ENCODE assay signal across 31 mouse cellular contexts in the genomic region with DNA sequence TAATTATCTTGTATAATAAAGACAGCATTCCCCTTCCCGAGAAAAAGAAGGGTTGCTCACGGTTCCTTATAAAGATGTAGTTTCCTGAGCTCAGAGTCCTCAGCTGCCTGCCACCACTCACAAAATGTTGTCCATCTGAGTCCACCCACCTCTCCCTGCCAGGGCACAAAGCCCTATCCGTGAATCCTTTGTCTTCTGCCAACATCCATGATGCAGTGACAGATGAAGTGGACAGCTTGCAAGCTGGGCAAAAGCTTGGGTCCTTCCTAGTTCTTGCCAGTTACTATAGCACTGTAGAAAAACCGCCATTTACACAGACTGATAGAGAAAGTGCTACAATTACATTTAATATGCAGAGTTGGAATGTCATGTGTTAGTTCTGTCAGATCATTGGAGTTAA.
A peak's percentile ranks its signal among the peaks of the same experiment; 100 is the strongest.
DNase-seq lines count a peak whose midpoint lies in the region; ATAC-seq and TF ChIP-seq lines count a peak whose summit lies in the region.
"Had no signal": no experiment of that assay in that cellular context is flagged by ENCODE, and none has a peak within 500 bp of the region (broad histone marks: within the 10 kb centered on the region; RNA-seq: fewer than 3 reads in every experiment).

No protein-coding gene starts in this region.

- ATAC-seq in hindbrain, postnatal 0 days: 0 out of 2 replicates have a peak, but pooled peaks have one; percentile 35
- ATAC-seq in cerebellum, adult (ENCODE audit: insufficient number of reproducible peaks, low FRiP score, low TSS enrichment): peak; percentile 95
- ATAC-seq: forebrain, embryonic 14.5 days; midbrain, embryonic 16.5 days; Patski had no signal

- no peaks in the 10 kb centered on the region for H3K27me3 ChIP-seq in hindbrain, postnatal 0 days (ENCODE audit: insufficient read depth, low read length)
- no peaks in the 10 kb centered on the region for H3K27me3 ChIP-seq in hindbrain, embryonic 10.5 days (ENCODE audit: insufficient read depth, poor library complexity, severe bottlenecking)
- H3K27me3 ChIP-seq: heart, embryonic 12.5 days; limb, embryonic 12.5 days; liver, embryonic 15.5 days; neural tube, embryonic 12.5 days; Patski had no signal

- DNase-seq in hindbrain, postnatal 0 days (ENCODE audit: low spot score): peak; percentile 38
- DNase-seq in hindbrain, embryonic 10.5 days (ENCODE audit: low spot score): no peak
- peak; percentile 63 for DNase-seq in cerebellum, adult 8-10 months
- peak; percentile 73 to 79 for DNase-seq in cerebellum, postnatal 25 days
- no peak for DNase-seq in thymus, postnatal 4 days
- no peak for DNase-seq in urinary bladder, postnatal 14 days (ENCODE audit: low spot score)
- no peak for DNase-seq in frontal cortex, postnatal 36 days (ENCODE audit: low spot score in 2 of 2)
- DNase-seq: adrenal gland, postnatal 14 days; gastrocnemius, adult 2 months; heart, adult 2 months; heart, postnatal 4 days; kidney, adult 18-20 months; kidney, postnatal 4 days; lung, embryonic 14.5 days; lung, postnatal 14 days; right cerebral cortex, adult 18-20 months; spleen, adult 18-20 months; thymus, adult 2 months; thymus, postnatal 36 days had no signal

- no peak overlapping the region for H3K27ac ChIP-seq in hindbrain, postnatal 0 days
- H3K27ac ChIP-seq in hindbrain, embryonic 10.5 days: no peak overlapping the region
- H3K27ac ChIP-seq: gastrocnemius, adult 2 months; heart, adult 2 months; hindbrain, embryonic 14.5 days; limb, embryonic 12.5 days; liver, embryonic 15.5 days; midbrain, embryonic 10.5 days; neural tube, embryonic 12.5 days had no signal

- H3K4me1 ChIP-seq in hindbrain, postnatal 0 days (ENCODE audit: insufficient read depth, low read length): no peaks in the 10 kb centered on the region
- H3K4me1 ChIP-seq in hindbrain, embryonic 10.5 days (replicated peaks): no peaks in the 10 kb centered on the region
- H3K4me1 ChIP-seq: heart, embryonic 12.5 days; limb, embryonic 12.5 days; liver, embryonic 15.5 days; midbrain, embryonic 10.5 days; neural tube, embryonic 12.5 days had no signal

- H3K9me3 ChIP-seq in hindbrain, postnatal 0 days (ENCODE audit: low read length): no peaks in the 10 kb centered on the region
- H3K9me3 ChIP-seq in hindbrain, embryonic 10.5 days: 0 out of 2 replicates have a peak, but pooled peaks cover 3% of the 10 kb centered on the region
- H3K9me3 ChIP-seq: liver, embryonic 15.5 days had no signal

- H3K4me3 ChIP-seq in hindbrain, postnatal 0 days (ENCODE audit: low read length): no peak overlapping the region
- no peak overlapping the region for H3K4me3 ChIP-seq in hindbrain, embryonic 10.5 days
- H3K4me3 ChIP-seq: gastrocnemius, adult 2 months; heart, adult 2 months; heart, embryonic 12.5 days; limb, embryonic 12.5 days; liver, embryonic 15.5 days; midbrain, embryonic 10.5 days; myocyte; neural tube, embryonic 12.5 days had no signal

- no peaks in the 10 kb centered on the region for H3K36me3 ChIP-seq in hindbrain, postnatal 0 days (ENCODE audit: insufficient read depth, low read length)
- H3K36me3 ChIP-seq in hindbrain, embryonic 10.5 days: no peaks in the 10 kb centered on the region
- H3K36me3 ChIP-seq: G1E; heart, embryonic 12.5 days; limb, embryonic 12.5 days; liver, embryonic 15.5 days; midbrain, embryonic 10.5 days; neural tube, embryonic 12.5 days had no signal

- no peak overlapping the region for H3K4me2 ChIP-seq in hindbrain, postnatal 0 days (ENCODE audit: low read depth, low read length)
- H3K4me2 ChIP-seq: heart, embryonic 12.5 days; hindbrain, embryonic 14.5 days; limb, embryonic 12.5 days; liver, embryonic 15.5 days; lung, embryonic 14.5 days; neural tube, embryonic 12.5 days had no signal

- 52% methylated on average over 4 of the region's 4 CpGs for WGBS in hindbrain, postnatal 0 days
- 82% methylated on average over 4 of the region's 4 CpGs for WGBS in hindbrain, embryonic 10.5 days

- H3K9ac ChIP-seq in hindbrain, postnatal 0 days (replicated peaks; ENCODE audit: low read length): no peak overlapping the region
- H3K9ac ChIP-seq: heart, embryonic 12.5 days; hindbrain, embryonic 14.5 days; limb, embryonic 12.5 days; liver, embryonic 15.5 days; lung, embryonic 14.5 days; neural tube, embryonic 12.5 days had no signal

- TF ChIP-seq CTCF in hindbrain, postnatal 0 days (IDR thresholded peaks at IDR 0.05; ENCODE audit: low read depth): no peak

Comparison
In these comparisons a context has a peak if more than half of its experiments do, and no peak if none do; other contexts are left out.
1. DNase-seq: peak in hindbrain, postnatal 0 days (single experiment), cerebellum, adult 8-10 months (single experiment) and cerebellum, postnatal 25 days (2 of 2); none in hindbrain, embryonic 10.5 days (single experiment), thymus, postnatal 4 days (single experiment), urinary bladder, postnatal 14 days (single experiment) and frontal cortex, postnatal 36 days (0 of 2).